Mouse (Mus musculus) brain, adult 2 months (tissue): ENCODE results near the gene Hyal3.
A peak's percentile ranks its signal among the peaks of the same experiment; 100 is the strongest.
"Not testable (repeated sequence)": the region's sequence is repeated elsewhere in the genome, so short reads cannot be mapped to it uniquely, and the experiment has no call there.

Source experiments
- DNase-seq: peaks from one replicate; pipeline ENCODE4 v3.0.0; 2011; ENCODE audit warnings: low read depth, low spot score

The Hyal3 gene

GRCm38 (mm10) chr9:107550491-107551116 is 30.0 kb upstream of the Hyal3 start:
- DNase-seq, result no peak

GRCm38 (mm10) chr9:107551117-107551889 is 29.3 kb upstream of the Hyal3 start, which contains the start of gene Rassf1:
Gene Rassf1 (plus strand): TSS chr9:107551555.
- DNase-seq, result no peak

- DNase-seq, result no peak
Observed at GRCm38 (mm10) chr9:107551890-107552355, 28.7 kb upstream of the Hyal3 start.

- DNase-seq, result no peak
Observed at GRCm38 (mm10) chr9:107552690-107553393, 27.8 kb upstream of the Hyal3 start.

GRCm38 (mm10) chr9:107553541-107554318 is 26.9 kb upstream of the Hyal3 start:
- DNase-seq, result no peak

GRCm38 (mm10) chr9:107554319-107554825 is 26.2 kb upstream of the Hyal3 start:
- DNase-seq, result peak; percentile 100

- DNase-seq, result peak; percentile 43
Observed at GRCm38 (mm10) chr9:107555031-107555457, 25.6 kb upstream of the Hyal3 start.

- no peak for DNase-seq
Observed at GRCm38 (mm10) chr9:107555701-107556100, 24.9 kb upstream of the Hyal3 start.

- DNase-seq, result no peak
Observed at GRCm38 (mm10) chr9:107556346-107556745, 24.3 kb upstream of the Hyal3 start.

- DNase-seq, result peak; percentile 99
Observed at GRCm38 (mm10) chr9:107563029-107563581, 17.5 kb upstream of the Hyal3 start, which contains the start of gene Tusc2. Gene Tusc2 (plus strand): TSS chr9:107563255.

- not testable (repeated sequence) for DNase-seq
Observed at GRCm38 (mm10) chr9:107565556-107565955, 15.1 kb upstream of the Hyal3 start.

- peak; percentile 87 for DNase-seq
Observed at GRCm38 (mm10) chr9:107566041-107566709, 14.4 kb upstream of the Hyal3 start.

GRCm38 (mm10) chr9:107566855-107567254 is 13.8 kb upstream of the Hyal3 start:
- no peak for DNase-seq

- no peak for DNase-seq
Observed at GRCm38 (mm10) chr9:107567702-107568319, 12.8 kb upstream of the Hyal3 start, which contains the start of gene Hyal2. Gene Hyal2 (plus strand): TSS chr9:107567945.

GRCm38 (mm10) chr9:107568331-107569261 is 12.0 kb upstream of the Hyal3 start:
- DNase-seq, result peak; percentile 88

GRCm38 (mm10) chr9:107569270-107569669 is 11.3 kb upstream of the Hyal3 start:
- peak; percentile 35 for DNase-seq

GRCm38 (mm10) chr9:107570016-107570415 is 10.6 kb upstream of the Hyal3 start:
- DNase-seq, result no peak

GRCm38 (mm10) chr9:107570845-107571244 is 9.8 kb upstream of the Hyal3 start:
- DNase-seq, result no peak
